Mouse (Mus musculus): ENCODE measurements around the gene Fam19a3. TPM values are rescaled to one million over a fixed set of nuclear protein-coding genes. Genes with fewer than 3 reads are reported as not detected.
"Not testable (repeated sequence)": the region's sequence is repeated elsewhere in the genome, so short reads cannot be mapped to it uniquely, and the experiment has no call there.

The Fam19a3 gene
- polyA plus RNA-seq, 1 experiment = 9.1 TPM

- H3K4me1 ChIP-seq (ENCODE audit: control insufficient read depth, insufficient read depth, low read length) = peaks cover 16% of the 10 kb centered on the region
- TF ChIP-seq POLR2A (IDR thresholded peaks at IDR 0.05; ENCODE audit: control insufficient read depth, low read depth, low read length) (no peak), CTCF (IDR thresholded peaks at IDR 0.05; ENCODE audit: control insufficient read depth, insufficient read depth, insufficient replicate concordance, low read depth, low read length) (no peak)
- no peaks in the 10 kb centered on the region for H3K27me3 ChIP-seq (ENCODE audit: control insufficient read depth, insufficient read depth, low read length)
- no peak overlapping the region for H3K27ac ChIP-seq (ENCODE audit: control insufficient read depth, insufficient read depth, low read depth, low read length)
- H3K36me3 ChIP-seq (ENCODE audit: control insufficient read depth, insufficient read depth, low read length) = no peaks in the 10 kb centered on the region
- no peak overlapping the region for H3K4me3 ChIP-seq (ENCODE audit: control insufficient read depth, low read depth, low read length)
Observed at GRCm38 (mm10) chr3:104815346-104815745, 33.7 kb upstream of the Fam19a3 start.

- no peaks in the 10 kb centered on the region for H3K27me3 ChIP-seq (ENCODE audit: control insufficient read depth, insufficient read depth, low read length)
- no peak overlapping the region for H3K4me3 ChIP-seq (ENCODE audit: control insufficient read depth, low read depth, low read length)
- no peak overlapping the region for H3K27ac ChIP-seq (ENCODE audit: control insufficient read depth, insufficient read depth, low read depth, low read length)
- TF ChIP-seq CTCF (IDR thresholded peaks at IDR 0.05; ENCODE audit: control insufficient read depth, insufficient read depth, insufficient replicate concordance, low read depth, low read length) = no peak
- TF ChIP-seq POLR2A (IDR thresholded peaks at IDR 0.05; ENCODE audit: control insufficient read depth, low read depth, low read length) = no peak
- no peaks in the 10 kb centered on the region for H3K36me3 ChIP-seq (ENCODE audit: control insufficient read depth, insufficient read depth, low read length)
- H3K4me1 ChIP-seq (ENCODE audit: control insufficient read depth, insufficient read depth, low read length) = peaks cover 16% of the 10 kb centered on the region
Observed at GRCm38 (mm10) chr3:104814746-104815145, 33.1 kb upstream of the Fam19a3 start.

DNA sequence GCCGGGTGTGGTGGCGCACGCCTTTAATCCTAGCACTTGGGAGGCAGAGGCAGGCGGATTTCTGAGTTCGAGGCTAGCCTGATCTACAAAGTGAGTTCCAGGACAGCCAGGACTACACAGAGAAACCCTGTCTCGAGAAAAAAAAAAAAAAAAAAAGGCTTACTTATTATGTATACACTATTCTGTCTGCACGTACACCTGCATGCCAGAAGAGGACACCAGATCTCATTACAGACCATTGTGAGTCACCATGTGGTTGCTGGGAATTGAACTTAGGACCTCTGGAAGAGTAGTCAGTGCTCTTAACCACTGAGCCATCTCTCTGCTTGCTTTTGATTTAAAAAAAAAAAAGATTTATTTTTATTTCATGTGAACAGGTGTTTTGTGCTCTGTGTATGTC is 31.6 kb upstream of the Fam19a3 start:
- not testable (repeated sequence) for H3K27ac ChIP-seq (ENCODE audit: control insufficient read depth, insufficient read depth, low read depth, low read length); H3K4me3 ChIP-seq (ENCODE audit: control insufficient read depth, low read depth, low read length); H3K27me3 ChIP-seq (ENCODE audit: control insufficient read depth, insufficient read depth, low read length); H3K36me3 ChIP-seq (ENCODE audit: control insufficient read depth, insufficient read depth, low read length)
- peaks cover 11% of the 10 kb centered on the region for H3K4me1 ChIP-seq (ENCODE audit: control insufficient read depth, insufficient read depth, low read length)

DNA sequence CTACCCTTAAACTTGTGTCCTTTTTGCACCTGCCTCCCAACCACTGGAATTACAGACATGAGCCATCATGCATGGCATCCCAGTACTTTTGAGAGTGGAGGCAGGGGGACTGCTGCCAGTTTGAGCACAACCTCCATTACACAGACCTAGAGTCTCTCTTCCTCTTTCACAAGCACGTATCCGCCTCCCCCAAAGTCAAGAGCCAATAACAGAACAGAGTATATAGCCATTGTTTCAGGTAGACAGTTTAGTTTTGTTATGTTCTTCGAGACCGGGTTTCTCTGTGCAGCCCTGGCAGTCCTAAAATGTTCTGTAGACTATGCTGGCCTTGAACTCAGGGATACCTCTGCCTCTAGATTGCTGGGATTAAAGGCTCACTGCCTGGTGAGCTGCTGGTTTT is 30.6 kb upstream of the Fam19a3 start:
- H3K27ac ChIP-seq (ENCODE audit: control insufficient read depth, insufficient read depth, low read depth, low read length) = no peak overlapping the region
- TF ChIP-seq POLR2A (IDR thresholded peaks at IDR 0.05; ENCODE audit: control insufficient read depth, low read depth, low read length) (no peak), CTCF (IDR thresholded peaks at IDR 0.05; ENCODE audit: control insufficient read depth, insufficient read depth, insufficient replicate concordance, low read depth, low read length) (no peak)
- no peaks in the 10 kb centered on the region for H3K36me3 ChIP-seq (ENCODE audit: control insufficient read depth, insufficient read depth, low read length)
- H3K4me3 ChIP-seq (ENCODE audit: control insufficient read depth, low read depth, low read length) = no peak overlapping the region
- no peaks in the 10 kb centered on the region for H3K27me3 ChIP-seq (ENCODE audit: control insufficient read depth, insufficient read depth, low read length)
- H3K4me1 ChIP-seq (ENCODE audit: control insufficient read depth, insufficient read depth, low read length) = peaks cover under 1% of the 10 kb centered on the region

GRCm38 (mm10) chr3:104811752-104812151 is 30.1 kb upstream of the Fam19a3 start:
- TF ChIP-seq CTCF (IDR thresholded peaks at IDR 0.05; ENCODE audit: control insufficient read depth, insufficient read depth, insufficient replicate concordance, low read depth, low read length) (no peak), POLR2A (IDR thresholded peaks at IDR 0.05; ENCODE audit: control insufficient read depth, low read depth, low read length) (no peak)
- Histone ChIP-seq H3K4me3 (ENCODE audit: control insufficient read depth, low read depth, low read length) (no peak overlapping the region), H3K36me3 (ENCODE audit: control insufficient read depth, insufficient read depth, low read length) (no peaks in the 10 kb centered on the region), H3K27ac (ENCODE audit: control insufficient read depth, insufficient read depth, low read depth, low read length) (no peak overlapping the region), H3K4me1 (ENCODE audit: control insufficient read depth, insufficient read depth, low read length) (no peaks in the 10 kb centered on the region), H3K27me3 (ENCODE audit: control insufficient read depth, insufficient read depth, low read length) (no peaks in the 10 kb centered on the region)

DNA sequence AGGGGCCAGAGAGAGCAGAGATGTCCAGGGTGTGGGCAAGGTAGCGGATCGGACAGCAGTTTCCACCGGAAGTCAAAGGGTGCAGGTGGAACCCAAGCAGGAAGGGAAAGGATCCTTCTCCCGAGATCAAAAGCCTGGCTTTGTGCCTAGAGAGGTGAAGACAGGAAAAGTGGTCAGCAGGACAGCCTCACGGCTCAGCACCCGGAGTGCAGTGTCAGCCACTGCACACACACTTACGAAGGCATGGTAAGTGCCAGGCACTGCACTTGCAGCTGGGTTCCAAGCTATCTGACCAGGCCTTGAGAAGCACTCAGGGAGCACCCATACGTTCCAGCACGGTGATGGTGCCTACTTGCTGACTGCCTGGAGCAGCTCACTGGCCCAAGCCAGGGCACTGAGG is 23.9 kb upstream of the Fam19a3 start:
- TF ChIP-seq CTCF (IDR thresholded peaks at IDR 0.05; ENCODE audit: control insufficient read depth, insufficient read depth, insufficient replicate concordance, low read depth, low read length) (no peak), POLR2A (IDR thresholded peaks at IDR 0.05; ENCODE audit: control insufficient read depth, low read depth, low read length) (no peak)
- Histone ChIP-seq H3K27ac (ENCODE audit: control insufficient read depth, insufficient read depth, low read depth, low read length) (no peak overlapping the region), H3K4me1 (ENCODE audit: control insufficient read depth, insufficient read depth, low read length) (no peaks in the 10 kb centered on the region), H3K27me3 (ENCODE audit: control insufficient read depth, insufficient read depth, low read length) (no peaks in the 10 kb centered on the region), H3K36me3 (ENCODE audit: control insufficient read depth, insufficient read depth, low read length) (no peaks in the 10 kb centered on the region), H3K4me3 (ENCODE audit: control insufficient read depth, low read depth, low read length) (no peak overlapping the region)

- TF ChIP-seq CTCF (IDR thresholded peaks at IDR 0.05; ENCODE audit: control insufficient read depth, insufficient read depth, insufficient replicate concordance, low read depth, low read length) (no peak), POLR2A (IDR thresholded peaks at IDR 0.05; ENCODE audit: control insufficient read depth, low read depth, low read length) (no peak)
- Histone ChIP-seq H3K4me1 (ENCODE audit: control insufficient read depth, insufficient read depth, low read length) (no peaks in the 10 kb centered on the region), H3K27ac (ENCODE audit: control insufficient read depth, insufficient read depth, low read depth, low read length) (no peak overlapping the region), H3K36me3 (ENCODE audit: control insufficient read depth, insufficient read depth, low read length) (no peaks in the 10 kb centered on the region), H3K27me3 (ENCODE audit: control insufficient read depth, insufficient read depth, low read length) (no peaks in the 10 kb centered on the region), H3K4me3 (ENCODE audit: control insufficient read depth, low read depth, low read length) (no peak overlapping the region)
Observed at GRCm38 (mm10) chr3:104804312-104804711, 22.7 kb upstream of the Fam19a3 start.

DNA sequence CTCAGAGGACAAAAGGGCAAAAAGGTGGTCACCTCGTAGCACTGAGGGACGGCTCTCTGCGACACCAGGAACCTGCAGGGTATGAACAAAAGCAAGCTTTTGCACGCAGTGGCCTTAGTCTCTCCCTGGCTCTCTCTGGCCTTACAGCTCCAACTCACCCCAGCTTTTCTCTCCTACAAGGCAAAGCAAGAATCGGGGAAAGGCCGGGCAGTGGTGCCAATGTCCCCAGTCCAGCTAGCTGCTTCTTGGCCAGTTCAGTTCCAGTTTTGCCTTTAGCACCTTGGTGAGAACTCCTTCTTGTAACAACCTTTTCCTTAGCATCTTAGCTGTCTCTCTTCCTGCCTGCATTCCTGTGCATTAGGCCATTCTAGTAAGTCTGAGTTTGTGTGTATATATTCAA is 19.8 kb upstream of the Fam19a3 start:
- Histone ChIP-seq H3K4me3 (ENCODE audit: control insufficient read depth, low read depth, low read length) (no peak overlapping the region), H3K27ac (ENCODE audit: control insufficient read depth, insufficient read depth, low read depth, low read length) (no peak overlapping the region), H3K27me3 (ENCODE audit: control insufficient read depth, insufficient read depth, low read length) (no peaks in the 10 kb centered on the region), H3K36me3 (ENCODE audit: control insufficient read depth, insufficient read depth, low read length) (no peaks in the 10 kb centered on the region), H3K4me1 (ENCODE audit: control insufficient read depth, insufficient read depth, low read length) (peaks cover 5% of the 10 kb centered on the region)
- TF ChIP-seq POLR2A (IDR thresholded peaks at IDR 0.05; ENCODE audit: control insufficient read depth, low read depth, low read length) = no peak
- TF ChIP-seq CTCF (IDR thresholded peaks at IDR 0.05; ENCODE audit: control insufficient read depth, insufficient read depth, insufficient replicate concordance, low read depth, low read length) = no peak

All from testis, adult 2 months (tissue).